Mouse (Mus musculus): ENCODE results near the gene Spag7.
A peak's percentile ranks its signal among the peaks of the same experiment; 100 is the strongest.

Gene Spag7

DNA sequence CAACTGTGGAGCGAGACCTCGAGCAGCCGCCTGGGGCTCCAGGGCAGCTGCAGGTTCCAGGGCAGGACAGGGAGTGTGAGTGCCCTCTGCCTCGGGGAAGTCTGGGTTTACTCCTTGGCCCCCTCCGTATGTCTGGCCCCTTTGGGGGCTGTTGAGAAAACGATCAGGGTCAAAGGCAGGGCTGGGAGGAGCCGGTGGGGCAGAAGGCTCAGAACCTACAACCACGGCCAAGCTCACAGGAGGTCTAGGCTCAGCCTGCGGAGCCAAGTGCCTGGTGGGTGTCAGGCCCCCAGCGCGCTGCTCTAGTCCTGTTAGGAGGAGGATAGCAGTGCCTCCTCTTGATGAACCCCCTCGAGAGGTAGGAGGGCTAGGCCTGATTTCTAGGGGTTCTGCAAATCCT, 12.0 kb upstream of the Spag7 start:
- DNase-seq (ENCODE audit: low spot score in 2 of 2): no peak

DNA sequence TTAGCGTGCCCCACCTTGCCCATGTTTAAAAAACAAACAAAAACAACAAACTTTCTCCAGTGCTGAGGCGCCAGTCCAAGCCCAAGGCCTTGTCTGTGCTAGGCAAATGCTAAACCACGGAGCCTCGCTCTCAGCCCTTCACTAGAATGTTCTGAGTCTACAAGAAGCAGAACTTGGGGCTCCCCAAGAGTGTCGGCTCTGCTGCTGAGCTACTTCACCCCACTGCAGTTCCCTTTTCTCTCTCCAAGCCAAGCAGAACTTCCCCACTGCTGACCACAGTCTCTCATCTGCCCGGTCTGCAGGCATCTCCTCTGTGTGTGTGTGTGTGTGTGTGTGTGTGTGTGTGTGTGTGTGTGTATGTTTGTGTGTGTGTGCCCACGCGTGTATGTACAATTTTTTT, 10.7 kb upstream of the Spag7 start:
- peak; percentile 79 to 81 for DNase-seq (ENCODE audit: low spot score in 2 of 2)

DNA sequence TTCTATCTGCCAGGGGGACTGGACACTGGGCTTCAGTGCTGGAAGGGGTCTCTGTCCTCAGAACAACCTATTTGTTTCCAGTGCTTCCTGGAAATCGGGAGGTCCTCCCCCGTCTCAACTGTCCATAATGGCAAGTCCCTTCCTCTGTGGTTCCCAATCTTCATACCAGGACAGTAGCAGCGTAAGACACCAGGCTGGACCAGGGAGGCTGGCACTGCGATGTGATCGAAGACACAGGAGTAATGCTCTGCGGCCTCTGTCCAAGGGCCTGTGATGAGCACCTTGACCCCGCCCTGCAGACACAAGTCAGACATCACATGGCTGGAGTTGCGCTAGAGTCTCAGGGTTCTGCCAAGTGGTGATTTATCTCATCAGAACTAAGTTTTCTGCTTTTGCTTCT, 10.1 kb upstream of the Spag7 start:
- DNase-seq (ENCODE audit: low spot score in 2 of 2): no peak

GRCm38 (mm10) chr11:70678576-70678975, 9.4 kb upstream of the Spag7 start:
- DNase-seq (ENCODE audit: low spot score in 2 of 2): no peak

DNA sequence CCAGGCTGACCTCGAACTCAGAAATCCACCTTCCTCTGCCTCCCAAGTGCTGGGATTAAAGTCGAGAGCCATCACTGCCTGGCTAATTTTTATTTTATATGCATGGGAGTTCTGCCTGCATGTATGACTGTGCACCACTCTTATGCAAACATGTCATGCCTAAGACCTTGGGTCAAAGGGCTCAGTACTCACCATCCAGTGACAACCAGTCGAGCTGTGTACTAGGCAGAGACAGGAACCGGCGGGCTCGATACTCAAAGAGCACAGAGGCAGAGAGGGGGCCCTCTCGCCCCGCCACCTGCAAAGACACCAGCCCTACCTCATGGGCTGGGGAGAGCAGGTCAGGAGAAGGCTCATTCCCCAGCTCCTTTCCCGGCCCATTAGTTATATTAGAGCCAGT, 8.9 kb upstream of the Spag7 start:
- DNase-seq (ENCODE audit: low spot score in 2 of 2): no peak

DNA sequence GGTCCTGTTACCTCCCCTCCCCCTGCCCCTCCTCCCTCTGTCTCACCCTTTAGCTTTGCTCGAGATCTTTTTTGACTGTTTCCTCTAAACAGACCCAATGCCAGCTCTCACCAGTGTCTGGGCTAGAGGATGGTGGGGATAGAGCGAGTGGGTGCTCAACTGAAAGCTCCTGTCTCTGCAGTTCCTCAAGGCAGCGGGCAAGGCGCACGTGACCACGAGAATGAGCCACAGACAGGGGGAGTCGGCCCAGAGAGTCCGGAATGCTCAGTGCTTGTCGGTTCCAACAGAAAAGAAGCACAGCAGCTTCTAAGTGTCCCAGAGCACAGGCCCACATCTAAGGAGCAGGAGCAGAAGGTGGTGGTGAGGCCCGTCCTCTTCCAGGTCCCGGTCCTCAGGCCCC, 5.3 kb upstream of the Spag7 start:
- DNase-seq (ENCODE audit: low spot score in 2 of 2): no peak

DNA sequence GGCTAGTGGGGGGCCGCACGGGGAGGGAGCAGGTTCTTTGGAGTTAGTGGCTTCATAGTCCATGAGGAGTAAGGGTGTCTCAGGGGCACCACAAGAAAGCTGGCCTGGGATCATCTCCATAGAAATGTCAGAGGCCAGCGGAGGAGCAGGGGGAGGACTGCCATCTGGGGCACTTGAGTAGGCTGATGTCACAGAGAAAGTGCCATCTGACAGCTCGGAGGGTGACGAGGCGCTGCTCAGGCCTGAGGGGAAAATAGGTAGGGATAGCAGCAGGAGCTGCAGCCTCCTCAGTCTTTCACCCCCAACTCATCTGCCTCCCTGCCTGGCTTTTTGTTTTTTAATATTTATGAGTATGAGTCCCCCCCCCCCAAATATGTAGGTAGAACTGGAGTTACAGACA, 4.8 kb upstream of the Spag7 start:
- no peak for DNase-seq (ENCODE audit: low spot score in 2 of 2)

DNA sequence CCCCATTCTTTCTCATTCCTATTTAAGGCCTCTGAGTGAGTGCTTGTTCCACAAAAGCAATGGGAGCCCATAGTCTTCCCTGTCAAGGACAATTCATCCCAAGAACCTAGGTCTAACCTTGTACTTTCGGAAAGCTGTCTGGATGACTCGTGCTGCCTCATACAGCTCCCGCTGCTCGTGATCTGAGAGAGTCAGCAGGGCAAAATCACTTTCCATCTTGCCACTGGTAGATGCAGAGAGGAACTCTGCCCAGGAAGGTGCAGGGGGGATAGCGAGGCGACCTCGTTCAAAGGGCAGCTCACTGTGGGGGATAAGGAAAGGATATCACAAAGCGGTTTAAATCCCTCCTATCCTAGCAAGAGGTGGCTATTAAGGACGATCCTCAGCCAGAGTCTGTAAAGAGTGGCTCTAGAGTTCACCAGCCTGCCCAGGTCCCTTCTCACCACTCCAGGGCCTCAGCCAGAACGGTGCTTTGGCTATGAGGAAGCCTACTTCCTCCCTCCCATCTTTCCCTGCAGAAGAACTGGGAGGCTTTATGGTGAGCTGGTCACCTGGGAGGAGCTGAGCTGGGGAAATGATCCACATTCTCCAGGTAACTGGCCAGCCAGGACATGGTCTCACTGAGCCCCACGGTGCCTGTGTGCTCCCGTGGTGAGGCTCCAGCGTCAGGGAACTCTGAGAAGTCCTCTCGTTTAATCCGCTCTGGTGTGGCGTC, 2.3 kb upstream of the Spag7 start:
- DNase-seq (ENCODE audit: low spot score in 2 of 2): no peak

- DNase-seq (ENCODE audit: low spot score in 2 of 2): no peak
Observed at GRCm38 (mm10) chr11:70670483-70670882, 1.3 kb upstream of the Spag7 start.

DNA sequence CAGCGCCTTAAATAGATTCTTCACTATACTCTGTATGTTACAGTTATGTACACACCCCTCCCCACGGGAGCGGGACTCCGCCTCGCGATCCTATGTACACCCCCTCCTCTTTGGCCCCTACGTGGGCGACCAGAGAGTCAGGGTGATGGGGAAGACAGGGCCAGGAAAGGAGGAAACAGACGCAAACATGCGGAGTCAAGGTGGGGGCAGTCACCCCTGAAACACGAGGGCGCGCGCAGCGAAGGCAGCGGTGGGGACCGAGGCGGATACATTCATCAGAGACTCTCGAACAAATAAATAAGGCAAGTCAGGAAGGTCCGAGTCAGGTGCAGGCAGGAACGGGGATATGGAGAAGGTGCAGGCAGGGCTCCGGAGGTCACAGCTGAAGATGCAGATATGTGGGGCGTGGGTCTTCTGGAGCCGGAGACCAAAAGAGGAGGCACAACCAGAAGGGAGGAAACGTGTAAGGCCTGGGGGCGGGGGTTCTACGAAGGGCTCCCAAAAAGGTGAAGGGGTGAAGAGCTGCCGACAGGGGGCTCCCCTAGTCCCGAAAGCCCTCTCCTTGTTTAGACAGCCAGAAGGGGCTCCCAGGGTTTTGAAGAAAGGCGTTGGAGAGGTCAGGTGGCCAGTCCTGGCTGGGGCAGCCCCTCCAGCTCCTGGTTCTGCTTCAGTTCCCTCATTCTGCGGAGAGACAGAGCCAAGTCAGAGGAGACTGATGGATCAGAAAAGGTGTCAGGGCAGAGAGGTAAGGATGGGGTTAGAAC, 548 bp upstream of the Spag7 start:
- DNase-seq (ENCODE audit: low spot score in 2 of 2): peak; percentile 87 to 89

- DNase-seq (ENCODE audit: low spot score in 2 of 2): no peak
Observed at GRCm38 (mm10) chr11:70668335-70668770, 863 bp downstream of the Spag7 start.

DNA sequence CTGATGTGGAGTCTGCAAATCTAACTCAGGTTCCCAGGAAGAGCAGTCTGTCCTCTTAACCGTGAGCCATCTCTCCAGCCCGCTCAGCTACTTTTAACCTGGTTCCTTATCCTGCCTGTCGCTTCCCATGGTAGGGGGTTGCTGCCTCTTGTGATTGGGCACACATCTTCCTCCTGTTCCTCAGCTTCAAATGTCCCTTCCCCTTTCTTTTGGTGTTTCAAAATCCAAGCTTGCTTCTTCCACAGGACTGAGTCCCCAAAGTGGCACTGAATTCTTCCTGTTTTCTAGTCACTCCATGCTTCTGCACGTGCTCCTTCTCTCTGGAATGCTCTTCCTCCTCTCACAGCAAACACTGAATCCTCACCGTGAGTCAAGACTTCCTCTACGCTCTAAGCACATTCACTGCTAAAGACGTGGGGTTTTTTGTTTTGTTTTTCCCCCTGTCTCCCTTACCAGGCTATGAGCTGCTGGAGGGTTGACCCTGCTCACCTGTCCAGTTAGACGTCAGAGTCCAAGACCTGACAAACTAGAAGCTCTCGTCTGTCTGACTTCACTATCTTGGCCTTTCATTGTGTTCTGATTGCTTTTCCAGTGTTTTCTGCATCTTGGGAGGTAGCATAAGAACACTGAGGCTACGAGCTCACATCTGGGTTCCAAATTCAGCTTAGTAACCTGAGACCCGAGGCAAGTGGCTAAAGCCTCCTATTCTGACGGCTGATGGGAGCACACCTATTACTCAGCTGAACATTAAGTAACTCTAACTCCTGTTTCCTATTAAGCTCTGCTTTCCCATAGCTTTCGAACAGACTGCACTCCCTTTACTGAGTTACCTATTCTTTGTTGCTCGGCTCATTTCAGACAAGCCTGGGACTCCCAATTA, 1.7 kb downstream of the Spag7 start:
- no peak for DNase-seq (ENCODE audit: low spot score in 2 of 2)

GRCm38 (mm10) chr11:70666687-70667086, 2.5 kb downstream of the Spag7 start:
- no peak for DNase-seq (ENCODE audit: low spot score in 2 of 2)

DNA sequence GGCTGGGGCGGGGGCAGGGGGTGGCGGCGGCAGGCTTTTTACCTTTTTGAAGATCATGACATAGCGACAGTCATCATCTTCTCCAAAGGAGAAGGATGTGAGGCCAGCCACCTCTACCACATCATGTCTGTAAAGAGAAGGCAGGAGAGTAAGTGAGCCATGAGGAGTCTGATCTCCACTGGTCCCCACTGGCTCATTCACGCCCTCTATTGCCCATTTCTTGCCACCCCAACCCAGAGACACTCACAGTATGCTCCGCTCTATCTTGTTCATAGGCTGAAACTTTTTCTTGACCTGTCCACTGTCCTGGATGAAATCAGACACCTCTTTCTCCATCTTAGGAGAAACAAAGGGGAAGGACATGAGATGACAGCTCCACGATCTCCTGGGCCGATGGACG, 4.5 kb downstream of the Spag7 start:
- DNase-seq (ENCODE audit: low spot score in 2 of 2): no peak

GRCm38 (mm10) chr11:70663957-70664356, 5.3 kb downstream of the Spag7 start:
- no peak for DNase-seq (ENCODE audit: low spot score in 2 of 2)

- no peak for DNase-seq (ENCODE audit: low spot score in 2 of 2)
Observed at GRCm38 (mm10) chr11:70663101-70663500, 6.1 kb downstream of the Spag7 start.

DNA sequence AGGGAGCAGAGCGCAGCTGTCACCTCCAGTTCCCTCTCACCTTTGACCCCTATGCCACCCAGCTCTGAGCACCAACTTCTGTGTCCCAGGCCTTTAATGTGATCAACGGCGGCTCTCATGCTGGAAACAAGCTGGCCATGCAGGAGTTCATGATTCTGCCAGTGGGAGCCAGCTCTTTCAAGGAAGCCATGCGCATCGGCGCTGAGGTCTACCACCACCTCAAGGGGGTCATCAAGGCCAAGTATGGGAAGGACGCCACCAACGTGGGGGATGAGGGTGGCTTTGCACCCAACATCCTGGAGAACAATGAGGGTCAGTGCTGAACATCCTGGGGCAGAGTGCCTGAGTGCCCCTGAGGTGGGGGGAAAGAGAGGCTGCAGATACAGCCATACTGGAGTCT, 8.6 kb downstream of the Spag7 start:
- DNase-seq (ENCODE audit: low spot score in 2 of 2): no peak

- DNase-seq (ENCODE audit: low spot score in 2 of 2): no peak
Observed at GRCm38 (mm10) chr11:70658942-70659341, 10.3 kb downstream of the Spag7 start.

GRCm38 (mm10) chr11:70658521-70658920, 10.7 kb downstream of the Spag7 start:
- DNase-seq (ENCODE audit: low spot score in 2 of 2): no peak

GRCm38 (mm10) chr11:70657991-70658390, 11.2 kb downstream of the Spag7 start:
- no peak for DNase-seq (ENCODE audit: low spot score in 2 of 2)

- DNase-seq (ENCODE audit: low spot score in 2 of 2): peak in 1 of 2 experiments; percentile 53
Observed at GRCm38 (mm10) chr11:70657573-70657972, 11.6 kb downstream of the Spag7 start.

DNA sequence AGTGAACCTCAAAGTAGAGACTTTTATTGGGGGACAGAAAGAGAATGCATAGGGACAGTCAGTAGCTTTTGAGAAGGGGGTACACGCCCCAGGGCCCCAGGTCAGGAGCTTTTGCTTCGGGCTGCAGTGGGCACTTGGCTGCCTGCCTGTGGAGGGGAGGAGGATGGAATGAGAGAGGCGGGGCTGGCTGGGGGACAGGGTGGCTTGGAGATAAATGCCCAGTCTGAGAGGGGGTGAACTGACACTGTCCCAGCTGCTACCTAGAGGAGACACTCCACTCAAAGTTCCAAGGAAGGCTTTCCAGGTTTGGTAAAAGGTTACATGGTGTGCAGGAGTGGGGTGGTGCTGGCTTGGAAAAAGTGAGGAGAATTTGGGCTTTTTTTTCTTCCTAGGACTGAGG, 12.3 kb downstream of the Spag7 start, which contains the start of gene Eno3:
TSS of gene Eno3 (plus strand) at position 239 of the 400 bp plus-strand sequence.
- DNase-seq (ENCODE audit: low spot score in 2 of 2): no peak
